Mouse (Mus musculus): ENCODE results near the gene Sik2.

DNA sequence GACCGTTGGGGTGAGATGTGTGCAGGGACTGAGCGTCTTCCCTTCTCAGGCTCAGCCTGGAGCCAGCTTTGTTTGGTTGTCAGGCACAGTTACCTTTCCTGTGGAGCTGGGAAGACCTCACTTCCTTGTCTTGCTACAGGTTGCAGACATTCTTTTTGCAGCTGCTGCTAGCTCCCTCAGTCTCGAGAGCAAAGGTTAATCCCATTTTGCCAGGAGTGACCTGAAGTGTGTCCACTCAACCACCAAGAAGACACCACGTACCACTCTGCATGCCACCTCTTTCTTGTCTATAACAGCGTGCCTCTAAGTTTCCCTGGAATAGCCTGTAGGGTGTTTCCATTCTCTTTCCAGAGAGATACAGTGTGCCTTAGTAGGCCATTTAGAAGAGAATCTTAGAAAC lies 160.1 kb downstream of the Sik2 start:
- no peak for TF ChIP-seq GABPA (IDR thresholded peaks at IDR 0.05; ENCODE audit: insufficient replicate concordance, low read depth, low read length)
- no peak for TF ChIP-seq CTCF (conservative IDR thresholded peaks at IDR 0.05 in 1 of 2, IDR thresholded peaks at IDR 0.05 in 1 of 2; ENCODE audit: low read depth in 2 of 2, low read length in 2 of 2)
- no peak for TF ChIP-seq HCFC1 (IDR thresholded peaks at IDR 0.05; ENCODE audit: low read depth, low read length)
- TF ChIP-seq EP300 (IDR thresholded peaks at IDR 0.05; ENCODE audit: low read length) = no peak
- TF ChIP-seq MAFK (IDR thresholded peaks at IDR 0.05; ENCODE audit: insufficient replicate concordance, low read length) = no peak
- TF ChIP-seq ZMIZ1 (IDR thresholded peaks at IDR 0.05; ENCODE audit: low read depth, low read length) = no peak
- TF ChIP-seq CHD2 (IDR thresholded peaks at IDR 0.05; ENCODE audit: low read length) = no peak
- no peak for TF ChIP-seq POLR2A (IDR thresholded peaks at IDR 0.05; ENCODE audit: low read depth, low read length)
- TF ChIP-seq MXI1 (IDR thresholded peaks at IDR 0.05; ENCODE audit: low read depth, low read length) = no peak
- no peak for TF ChIP-seq PAX5 (IDR thresholded peaks at IDR 0.05; ENCODE audit: low read length)
- TF ChIP-seq USF1 (IDR thresholded peaks at IDR 0.05; ENCODE audit: low read depth, low read length) = no peak
- TF ChIP-seq NRF1 (IDR thresholded peaks at IDR 0.05; ENCODE audit: low read depth, low read length) = no peak
